Mouse (Mus musculus) hindbrain, embryonic 13.5 days (tissue): ENCODE results near the gene Sec61g. TPM values are rescaled to one million over a fixed set of nuclear protein-coding genes. Genes with fewer than 3 reads are reported as not detected.
"Not testable (repeated sequence)": the region's sequence is repeated elsewhere in the genome, so short reads cannot be mapped to it uniquely, and the experiment has no call there.

Experiments used
- ATAC-seq: fragments of 200-750 bp; cut with Nextera tagmentation; 2 replicates; pipeline ENCODE4 v1.8.0; 2017; ENCODE audit warnings: moderate TSS enrichment; ENCODE audit not compliant: low FRiP score
- H3K27ac ChIP-seq: fragments of 300-500 bp; sonication (generic); 2 replicates; pipeline ENCODE4 v1.5.1; 2015; ENCODE audit warnings: inconsistent platforms, mild to moderate bottlenecking, moderate library complexity
- H3K27me3 ChIP-seq: fragments of 300-500 bp; sonication (generic); 2 replicates; pipeline ENCODE4 v1.6.1; 2015; ENCODE audit warnings: mild to moderate bottlenecking, inconsistent platforms
- H3K36me3 ChIP-seq: fragments of 300-500 bp; sonication (generic); 2 replicates; pipeline ENCODE4 v1.6.1; 2015; ENCODE audit warnings: mild to moderate bottlenecking, inconsistent platforms
- H3K4me1 ChIP-seq: fragments of 300-500 bp; sonication (generic); replicated peaks from 2 replicates; pipeline ENCODE4 v1.6.1; 2015; ENCODE audit warnings: inconsistent platforms
- H3K4me2 ChIP-seq: fragments of 300-500 bp; sonication (generic); 2 replicates; pipeline ENCODE4 v1.6.1; 2015; ENCODE audit warnings: inconsistent platforms, mild to moderate bottlenecking, moderate library complexity
- H3K4me3 ChIP-seq: fragments of 300-500 bp; sonication (generic); 2 replicates; pipeline ENCODE4 v1.5.1; 2015; ENCODE audit warnings: mild to moderate bottlenecking, inconsistent platforms
- H3K9ac ChIP-seq: fragments of 300-500 bp; sonication (generic); 2 replicates; pipeline ENCODE4 v1.6.1; 2015; ENCODE audit warnings: mild to moderate bottlenecking, inconsistent platforms
- H3K9me3 ChIP-seq: fragments of 300-500 bp; sonication (generic); 2 replicates; pipeline ENCODE4 v1.6.1; 2016; ENCODE audit warnings: inconsistent platforms
- whole genome bisulfite sequencing: fragments of 180-500 bp; shearing (Covaris S2); methylation state at CpG from one replicate; pipeline ENCODE4 v1.1.7; 2015; 5-methylcytosine and 5-hydroxymethylcytosine counted together
- polyA plus RNA-seq: library from polyadenylated mRNA; unstranded; fragments of >200 nt; fragmentation: Nextera tagmentation; extraction: Ambion mirVana; gene quantifications from 2 replicates; pipeline ENCODE4 v1.2.1, GENCODE M21; 2015

The Sec61g gene
- 34.3 and 41.4 TPM in 2 replicates for polyA plus RNA-seq

DNA sequence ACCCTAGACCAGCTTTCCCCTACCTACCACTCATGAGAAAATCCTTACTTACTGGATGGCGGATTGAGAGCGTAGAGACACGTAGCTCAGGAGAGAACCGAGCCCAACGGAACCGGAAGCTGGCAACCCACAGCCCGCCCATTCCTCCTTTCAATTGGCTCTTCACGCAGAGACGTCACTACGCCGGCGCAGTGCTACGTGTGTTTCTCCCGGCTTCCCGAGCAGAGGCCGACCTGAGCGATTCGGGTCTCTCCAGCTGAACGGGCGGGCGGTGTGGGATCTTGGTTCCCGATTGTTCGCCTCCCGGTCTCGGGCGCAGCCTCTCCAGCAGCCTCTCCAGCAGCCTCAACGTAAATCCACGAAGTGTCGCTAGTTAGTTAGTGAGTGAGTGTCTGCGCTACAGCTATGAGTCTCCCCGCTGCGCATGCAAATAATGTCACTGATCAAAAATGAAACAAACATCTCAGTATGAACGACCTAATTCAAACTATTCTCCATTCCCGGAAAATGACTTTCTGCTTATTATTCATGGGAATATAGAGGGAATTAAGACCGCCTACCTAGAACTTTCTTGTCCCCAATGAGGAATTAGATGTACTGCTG is at the start of gene Sec61g:
Gene Sec61g, minus strand, starts transcription at position 433 of the 603 bp plus-strand sequence.
- Histone ChIP-seq H3K27ac (peak within 1 kb of the TSS; percentile 95), H3K36me3 (peaks cover 25% of the 10 kb centered on the region), H3K27me3 (no peaks in the 10 kb centered on the region), H3K4me1 (peaks cover 8% of the 10 kb centered on the region), H3K9ac (peak within 1 kb of the TSS; percentile 97), H3K4me3 (peak within 1 kb of the TSS; percentile 90), H3K4me2 (peak within 1 kb of the TSS; percentile 89), H3K9me3 (no peaks in the 10 kb centered on the region)
- ATAC-seq, result peak; percentile 100
- under 1% methylated on average over 35 of the region's 35 CpGs for WGBS

- Histone ChIP-seq H3K9me3 (no peaks in the 10 kb centered on the region), H3K27me3 (no peaks in the 10 kb centered on the region), H3K4me1 (no peaks in the 10 kb centered on the region), H3K36me3 (no peaks in the 10 kb centered on the region), H3K9ac (no peak overlapping the region), H3K27ac (no peak overlapping the region), H3K4me2 (no peak overlapping the region), H3K4me3 (no peak overlapping the region)
- no peak for ATAC-seq
- 73% methylated on average over 5 of the region's 5 CpGs for WGBS
Measured at GRCm38 (mm10) chr11:16546421-16547163, 38.3 kb upstream of the Sec61g start.

DNA sequence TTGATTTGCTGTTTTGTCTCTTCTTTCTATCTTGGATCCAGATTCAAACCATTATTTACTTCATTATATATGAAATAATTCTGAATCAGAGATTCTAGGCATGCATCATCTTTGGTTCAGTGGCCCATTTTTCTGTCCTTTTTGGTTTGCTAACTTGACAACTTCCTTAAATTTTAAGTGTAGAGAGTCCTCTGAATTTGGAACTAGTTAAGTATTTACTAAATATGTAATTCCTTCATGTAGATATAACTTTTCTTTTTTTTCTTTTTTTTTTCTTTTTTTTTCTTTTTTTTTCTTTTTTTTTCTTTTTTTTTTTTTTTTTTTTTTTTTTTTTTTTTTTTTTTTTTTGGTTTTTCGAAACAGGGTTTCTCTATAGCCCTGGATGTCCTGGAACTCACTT is 29.1 kb upstream of the Sec61g start:
- no peak for ATAC-seq
- H3K4me3 ChIP-seq, result no peak overlapping the region
- H3K4me2 ChIP-seq, result no peak overlapping the region
- no peaks in the 10 kb centered on the region for H3K27me3 ChIP-seq
- H3K9me3 ChIP-seq, result no peaks in the 10 kb centered on the region
- H3K36me3 ChIP-seq, result no peaks in the 10 kb centered on the region
- H3K4me1 ChIP-seq, result no peaks in the 10 kb centered on the region
- H3K27ac ChIP-seq, result no peak overlapping the region
- WGBS, result 95% methylated on average over 1 of the region's 1 CpGs
- no peak overlapping the region for H3K9ac ChIP-seq

DNA sequence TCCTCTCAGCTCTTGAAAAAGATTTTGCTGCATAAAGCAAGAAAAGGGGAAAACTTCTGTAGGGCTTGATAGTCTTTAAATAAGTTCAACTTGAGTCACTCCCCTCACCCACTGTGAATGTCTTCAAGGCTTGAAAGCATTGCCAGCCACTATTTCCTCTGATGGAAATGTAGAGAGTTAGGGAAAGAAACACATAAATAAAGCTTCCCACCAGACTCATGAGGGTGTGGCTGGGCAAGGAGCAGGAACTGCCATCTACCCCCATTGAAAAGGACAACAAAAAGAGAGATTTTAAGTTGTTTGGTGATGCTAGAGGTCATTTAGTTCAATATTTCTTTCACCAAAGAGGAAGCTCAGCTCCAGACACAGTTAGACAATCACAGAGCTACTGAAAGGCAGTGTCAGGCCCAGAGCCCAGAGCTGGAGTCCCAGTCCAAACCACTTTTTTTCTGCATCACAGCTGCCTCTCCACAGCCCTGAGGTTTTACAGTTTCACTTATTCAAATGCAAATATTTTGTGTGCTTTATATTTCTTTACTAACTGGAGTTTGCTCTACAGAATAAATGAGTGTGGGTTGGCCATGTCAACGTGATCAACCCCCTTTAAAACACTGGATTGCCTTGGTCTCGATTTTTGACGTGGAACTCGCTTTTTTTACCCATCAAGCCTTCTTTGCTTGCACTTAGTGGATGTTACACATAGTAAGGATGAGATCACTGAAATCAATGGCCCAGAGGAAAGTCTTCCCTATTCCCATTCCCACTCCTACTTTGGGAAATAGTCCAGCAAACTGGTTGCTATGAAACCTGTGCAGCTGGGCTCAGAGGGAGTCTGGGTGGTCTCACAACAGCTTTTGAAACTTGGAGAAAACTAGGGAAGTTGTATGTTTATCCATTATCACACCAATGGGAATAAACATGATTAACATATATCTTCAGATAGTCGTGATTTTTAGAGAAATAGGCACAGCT is 26.6 kb upstream of the Sec61g start:
- no peaks in the 10 kb centered on the region for H3K27me3 ChIP-seq
- ATAC-seq, result no peak
- H3K4me2 ChIP-seq, result no peak overlapping the region
- no peaks in the 10 kb centered on the region for H3K9me3 ChIP-seq
- no peaks in the 10 kb centered on the region for H3K36me3 ChIP-seq
- H3K9ac ChIP-seq, result no peak overlapping the region
- no peaks in the 10 kb centered on the region for H3K4me1 ChIP-seq
- 69% methylated on average over 5 of the region's 5 CpGs for WGBS
- H3K27ac ChIP-seq, result no peak overlapping the region
- H3K4me3 ChIP-seq, result no peak overlapping the region

DNA sequence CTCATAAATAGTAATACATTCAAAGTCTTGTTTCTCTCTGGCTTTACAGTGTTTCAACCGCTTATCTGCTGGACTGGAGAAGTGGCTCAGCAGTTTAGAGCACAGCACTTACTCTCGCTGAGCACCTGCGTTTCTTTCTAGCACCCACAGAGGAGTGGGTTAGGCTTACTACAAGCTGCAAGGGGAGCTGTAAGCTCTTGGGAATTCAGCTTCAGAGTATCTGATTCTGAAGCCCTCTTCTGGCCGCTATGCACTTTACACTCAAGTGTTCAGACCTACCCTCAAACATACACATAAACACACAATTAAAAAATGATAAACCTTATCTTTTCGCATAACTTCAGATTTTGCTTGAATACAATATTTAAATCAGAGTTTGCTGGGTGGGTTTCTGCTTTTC is 24.6 kb upstream of the Sec61g start:
- Histone ChIP-seq H3K4me2 (no peak overlapping the region), H3K27ac (no peak overlapping the region), H3K4me1 (no peaks in the 10 kb centered on the region), H3K9me3 (no peaks in the 10 kb centered on the region), H3K9ac (no peak overlapping the region), H3K4me3 (no peak overlapping the region), H3K27me3 (no peaks in the 10 kb centered on the region), H3K36me3 (no peaks in the 10 kb centered on the region)
- ATAC-seq, result no peak
- 32% methylated on average over 5 of the region's 5 CpGs for WGBS

DNA sequence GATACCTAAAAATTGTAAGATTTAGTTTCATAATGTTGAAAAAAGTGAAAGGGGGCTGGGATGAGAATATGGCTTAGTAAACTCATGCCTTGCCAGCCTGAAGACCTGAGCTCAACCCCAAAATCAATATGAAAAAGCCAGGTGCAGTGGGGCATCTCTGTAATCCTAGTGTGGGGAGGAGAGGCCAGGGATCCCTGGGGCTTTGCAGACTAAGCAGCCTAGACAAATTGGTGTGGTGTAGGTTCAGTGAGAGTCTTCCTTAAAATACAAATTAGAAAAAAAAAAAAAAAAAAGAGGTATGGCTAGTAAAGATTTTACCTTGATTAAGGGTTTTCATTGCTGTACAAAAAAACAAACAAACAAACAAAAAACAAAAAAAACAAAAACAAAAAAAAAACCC is 20.6 kb upstream of the Sec61g start:
- H3K4me1 ChIP-seq, result no peaks in the 10 kb centered on the region

DNA sequence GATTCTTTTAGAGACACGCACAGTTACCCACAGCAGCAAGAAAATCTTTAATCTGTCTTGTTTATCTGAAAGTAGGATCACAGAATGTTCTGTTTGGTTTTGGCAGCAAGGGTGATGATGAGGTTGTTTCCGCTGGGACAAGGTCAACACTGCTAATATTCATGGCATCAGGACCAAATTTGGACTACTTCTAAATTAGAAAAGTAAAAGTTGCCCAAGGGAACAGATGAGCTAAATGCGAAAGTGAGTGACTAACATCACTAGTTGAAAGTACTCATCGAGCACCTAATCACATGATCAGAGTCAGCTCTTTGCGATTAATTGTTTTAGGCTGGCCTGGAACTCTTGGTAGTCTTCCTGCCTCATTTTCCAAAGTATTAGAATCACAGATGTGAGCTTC is 20.1 kb upstream of the Sec61g start:
- no peak for ATAC-seq
- Histone ChIP-seq H3K4me2 (no peak overlapping the region), H3K4me3 (no peak overlapping the region), H3K36me3 (no peaks in the 10 kb centered on the region), H3K9me3 (no peaks in the 10 kb centered on the region), H3K9ac (no peak overlapping the region), H3K4me1 (no peaks in the 10 kb centered on the region), H3K27ac (no peak overlapping the region), H3K27me3 (no peaks in the 10 kb centered on the region)
- 93% methylated on average over 5 of the region's 5 CpGs for WGBS

More for the DNA sequence above, 20.6 kb upstream of the Sec61g start:
- no peak for ATAC-seq
- Histone ChIP-seq H3K4me3 (no peak overlapping the region), H3K9me3 (no peaks in the 10 kb centered on the region), H3K36me3 (no peaks in the 10 kb centered on the region), H3K27me3 (no peaks in the 10 kb centered on the region), H3K27ac (no peak overlapping the region), H3K9ac (no peak overlapping the region), H3K4me2 (no peak overlapping the region)

GRCm38 (mm10) chr11:16527743-16528142 is 19.5 kb upstream of the Sec61g start:
- no peak overlapping the region for H3K27ac ChIP-seq
- H3K9ac ChIP-seq, result no peak overlapping the region
- H3K27me3 ChIP-seq, result no peaks in the 10 kb centered on the region
- ATAC-seq, result no peak
- H3K4me1 ChIP-seq, result no peaks in the 10 kb centered on the region
- 92% methylated on average over 5 of the region's 5 CpGs for WGBS
- H3K4me3 ChIP-seq, result no peak overlapping the region
- no peaks in the 10 kb centered on the region for H3K9me3 ChIP-seq
- H3K4me2 ChIP-seq, result no peak overlapping the region
- no peaks in the 10 kb centered on the region for H3K36me3 ChIP-seq

DNA sequence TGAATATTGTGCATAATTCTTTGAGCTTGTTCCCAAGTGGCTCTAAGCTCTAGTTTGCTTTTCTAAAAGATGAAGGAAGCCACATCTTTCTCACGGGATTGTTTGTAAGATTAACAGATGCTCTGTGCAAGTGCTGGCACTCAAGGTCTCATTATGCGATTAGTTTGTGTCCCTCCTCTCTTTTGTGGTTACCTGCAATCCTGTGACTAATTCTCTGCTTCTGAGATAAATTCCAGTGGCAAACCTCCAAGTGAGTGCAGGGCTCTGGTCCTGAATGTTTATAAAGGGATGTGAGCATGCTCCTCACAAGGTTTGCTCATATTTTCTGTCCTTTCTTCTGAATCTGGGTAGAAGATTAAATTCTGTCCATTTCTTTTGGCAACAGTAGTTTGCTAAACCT is 18.2 kb upstream of the Sec61g start:
- Histone ChIP-seq H3K9ac (no peak overlapping the region), H3K27ac (no peak overlapping the region), H3K9me3 (no peaks in the 10 kb centered on the region), H3K27me3 (no peaks in the 10 kb centered on the region), H3K4me1 (no peaks in the 10 kb centered on the region), H3K4me2 (no peak overlapping the region), H3K4me3 (no peak overlapping the region), H3K36me3 (no peaks in the 10 kb centered on the region)
- no peak for ATAC-seq
- WGBS, result 85% methylated on average over 2 of the region's 2 CpGs

GRCm38 (mm10) chr11:16525724-16526123 is 17.4 kb upstream of the Sec61g start:
- 47% methylated on average over 2 of the region's 2 CpGs for WGBS
- Histone ChIP-seq H3K9me3 (no peaks in the 10 kb centered on the region), H3K4me3 (no peak overlapping the region), H3K36me3 (no peaks in the 10 kb centered on the region), H3K4me1 (no peaks in the 10 kb centered on the region), H3K9ac (no peak overlapping the region), H3K27me3 (no peaks in the 10 kb centered on the region), H3K27ac (no peak overlapping the region), H3K4me2 (no peak overlapping the region)
- ATAC-seq, result no peak

DNA sequence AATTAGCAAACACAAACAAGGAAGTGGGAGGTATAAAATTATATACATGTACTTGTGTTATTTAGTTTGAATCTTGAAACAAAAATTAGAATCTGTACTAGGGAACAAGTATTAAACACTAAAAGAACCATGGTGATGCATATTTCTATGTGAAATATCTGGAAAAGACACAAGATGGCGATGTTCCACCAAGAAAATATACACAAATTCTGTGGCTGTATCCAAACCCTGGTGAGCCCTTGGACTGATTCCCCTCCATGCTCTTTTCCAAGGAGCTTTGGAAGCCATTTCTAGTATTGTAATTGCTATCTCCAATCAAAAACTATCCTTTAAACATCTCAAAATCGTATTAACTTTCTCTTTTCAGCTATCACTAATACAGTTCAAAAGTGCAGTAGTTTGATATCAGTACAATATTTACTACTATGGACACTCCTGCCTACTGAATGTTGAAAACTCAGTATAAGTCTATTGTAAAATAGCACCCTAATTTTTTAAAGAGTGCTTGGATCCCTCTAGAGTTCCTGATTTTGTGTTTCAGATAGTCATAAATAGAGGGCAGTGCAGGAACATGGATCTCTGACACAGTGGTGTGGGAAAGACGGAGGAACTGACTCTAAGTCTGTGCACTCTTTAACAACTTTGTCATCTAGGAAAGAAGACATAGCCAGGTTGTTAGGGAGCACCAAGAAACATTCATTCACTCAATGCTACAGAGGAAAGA is 16.8 kb upstream of the Sec61g start:
- Histone ChIP-seq H3K9me3 (no peaks in the 10 kb centered on the region), H3K4me3 (no peak overlapping the region), H3K27me3 (no peaks in the 10 kb centered on the region), H3K4me2 (no peak overlapping the region), H3K36me3 (no peaks in the 10 kb centered on the region), H3K9ac (no peak overlapping the region), H3K4me1 (no peaks in the 10 kb centered on the region), H3K27ac (no peak overlapping the region)
- 47% methylated on average over 3 of the region's 3 CpGs for WGBS
- peak; percentile 78 for ATAC-seq

DNA sequence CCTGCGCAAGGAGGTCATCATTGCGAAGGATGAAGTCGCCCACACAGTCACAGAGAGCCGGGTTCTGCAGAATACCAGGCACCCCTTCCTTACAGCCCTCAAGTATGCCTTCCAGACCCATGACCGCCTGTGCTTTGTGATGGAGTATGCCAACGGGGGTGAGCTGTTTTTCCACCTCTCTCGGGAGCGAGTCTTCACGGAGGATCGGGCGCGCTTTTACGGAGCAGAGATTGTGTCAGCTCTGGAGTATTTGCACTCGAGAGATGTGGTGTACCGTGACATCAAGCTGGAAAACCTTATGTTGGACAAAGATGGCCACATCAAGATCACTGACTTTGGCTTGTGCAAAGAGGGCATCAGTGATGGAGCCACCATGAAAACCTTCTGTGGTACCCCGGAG is 6.8 kb upstream of the Sec61g start:
- H3K27ac ChIP-seq, H3K9ac ChIP-seq, H3K4me2 ChIP-seq, H3K27me3 ChIP-seq, H3K4me1 ChIP-seq, H3K36me3 ChIP-seq, H3K4me3 ChIP-seq, H3K9me3 ChIP-seq: not testable (repeated sequence)
- peak; percentile 57; the same call in 1 of the 2 replicates for ATAC-seq
- 98% methylated on average over 16 of the region's 16 CpGs for WGBS
